ENCODE assay signal across 8 mouse cellular contexts in genomic region chr5:108485239-108485638, GRCm38 (mm10). TPM values are rescaled to one million over a fixed set of nuclear protein-coding genes. Genes with fewer than 3 reads are reported as not detected.
DNase-seq lines count a peak whose midpoint lies in the region; ATAC-seq and TF ChIP-seq lines count a peak whose summit lies in the region.

No protein-coding gene starts in this region.

- ATAC-seq in lung, embryonic 14.5 days (ENCODE audit: insufficient read depth): no peak
- no peak for ATAC-seq in stomach, postnatal 0 days (ENCODE audit: low FRiP score, low TSS enrichment)

- H3K27me3 ChIP-seq in thymus, adult 2 months (ENCODE audit: control insufficient read depth, insufficient read depth, low read length): no peaks in the 10 kb centered on the region
- no peaks in the 10 kb centered on the region for H3K27me3 ChIP-seq in lung, embryonic 14.5 days (ENCODE audit: insufficient read depth, low read length)
- no peaks in the 10 kb centered on the region for H3K27me3 ChIP-seq in stomach, postnatal 0 days (ENCODE audit: control insufficient read depth, insufficient read depth, low read length)

- peak; percentile 61 for TF ChIP-seq CTCF in gastrocnemius, adult 2 months (IDR thresholded peaks at IDR 0.05)
- TF ChIP-seq CTCF in thymus, adult 2 months (IDR thresholded peaks at IDR 0.05; ENCODE audit: borderline replicate concordance, control insufficient read depth, extremely low read depth, insufficient read depth, low read length, poor library complexity): no peak
- peak; percentile 74 for TF ChIP-seq CTCF in lung, embryonic 14.5 days (IDR thresholded peaks at IDR 0.05; ENCODE audit: low read depth)
- peak; percentile 76 for TF ChIP-seq CTCF in stomach, postnatal 0 days (IDR thresholded peaks at IDR 0.05; ENCODE audit: low read depth)

- H3K9me3 ChIP-seq in lung, embryonic 14.5 days (ENCODE audit: low read depth, low read length): no peaks in the 10 kb centered on the region
- H3K9me3 ChIP-seq in stomach, postnatal 0 days (ENCODE audit: control insufficient read depth, low read length): no peaks in the 10 kb centered on the region

- H3K9ac ChIP-seq in lung, embryonic 14.5 days: no peak overlapping the region
- no peak overlapping the region for H3K9ac ChIP-seq in stomach, postnatal 0 days (ENCODE audit: low read length)

- intact Hi-C loops in gastrocnemius, adult 2 months (cut with DNase I): no loop called here

- no peak overlapping the region for H3K4me2 ChIP-seq in lung, embryonic 14.5 days
- H3K4me2 ChIP-seq in stomach, postnatal 0 days (replicated peaks; ENCODE audit: low read depth): no peak overlapping the region

- H3K27ac ChIP-seq in gastrocnemius, adult 2 months: no peak overlapping the region
- no peak overlapping the region for H3K27ac ChIP-seq in thymus, adult 2 months (ENCODE audit: control insufficient read depth, insufficient read depth, low read length)
- H3K27ac ChIP-seq in lung, embryonic 14.5 days (ENCODE audit: low read depth): no peak overlapping the region
- H3K27ac ChIP-seq in stomach, postnatal 0 days (replicated peaks): no peak overlapping the region

- WGBS in thymus, adult 2 months: 100% methylated on average over 2 of the region's 2 CpGs
- whole genome bisulfite sequencing in lung, embryonic 14.5 days: 91% methylated on average over 2 of the region's 2 CpGs
- WGBS in stomach, postnatal 0 days: 88% methylated on average over 2 of the region's 2 CpGs

- DNase-seq in gastrocnemius, adult 2 months: no peak
- DNase-seq in gastrocnemius, adult 8-10 months (ENCODE audit: low spot score in 2 of 2): no peak
- peak; percentile 47 for DNase-seq in thymus, adult 2 months
- no peak for DNase-seq in thymus, adult 18-20 months
- DNase-seq in embryo, embryonic 10.5 days (ENCODE audit: low spot score): peak; percentile 51
- peak; percentile 47 for DNase-seq in lung, embryonic 14.5 days
- peak; percentile 56 for DNase-seq in stomach, postnatal 0 days (ENCODE audit: low spot score)
- DNase-seq in ovary, postnatal 36 days (ENCODE audit: low spot score): no peak

- H3K36me3 ChIP-seq in thymus, adult 2 months (ENCODE audit: control insufficient read depth, insufficient read depth, low read length): peaks cover 42% of the 10 kb centered on the region
- peaks cover 60% of the 10 kb centered on the region for H3K36me3 ChIP-seq in lung, embryonic 14.5 days (ENCODE audit: insufficient read depth)
- H3K36me3 ChIP-seq in stomach, postnatal 0 days (ENCODE audit: control insufficient read depth, insufficient read depth, low read length): peaks cover 10% of the 10 kb centered on the region; the same call in 1 of the 2 replicates

- TF ChIP-seq POLR2A in thymus, adult 2 months (IDR thresholded peaks at IDR 0.05; ENCODE audit: control insufficient read depth, extremely low read depth, insufficient read depth, low read length, poor library complexity): no peak

- H3K4me1 ChIP-seq in thymus, adult 2 months (replicated peaks; ENCODE audit: control insufficient read depth, insufficient read depth, low read length): no peaks in the 10 kb centered on the region
- no peaks in the 10 kb centered on the region for H3K4me1 ChIP-seq in lung, embryonic 14.5 days (ENCODE audit: insufficient read depth)
- H3K4me1 ChIP-seq in stomach, postnatal 0 days (replicated peaks; ENCODE audit: control insufficient read depth, insufficient read depth): no peaks in the 10 kb centered on the region

- no peak for TF ChIP-seq EP300 in stomach, postnatal 0 days (optimal IDR thresholded peaks at IDR 0.05)

- no peak overlapping the region for H3K4me3 ChIP-seq in gastrocnemius, adult 2 months
- no peak overlapping the region for H3K4me3 ChIP-seq in thymus, adult 2 months (ENCODE audit: control insufficient read depth, insufficient read depth, low read length)
- H3K4me3 ChIP-seq in lung, embryonic 14.5 days (ENCODE audit: low read depth, low read length): no peak overlapping the region
- no peak overlapping the region for H3K4me3 ChIP-seq in stomach, postnatal 0 days (ENCODE audit: low read depth, low read length)

RNA-seq across cellular contexts. Expression of gene Pcgf3, which starts 24.2 kb away (rescaled TPM):
- 10 to 100 TPM; 34.3 to 42.6 TPM for total RNA-seq in gastrocnemius, adult 2 months (2021)
- total RNA-seq in gastrocnemius, adult 8-10 months (2022): 10 to 100 TPM; 28.4 to 38.8 (median 33.3) TPM
- 17.1 and 19.8 TPM in 2 replicates for polyA plus RNA-seq in thymus, adult 2 months (2012; rRNA removed)
- 19.5 and 26.5 TPM in 2 replicates for polyA plus RNA-seq in lung, embryonic 14.5 days (2014; fragmentation: Nextera tagmentation; extraction: Ambion mirVana)
- polyA plus RNA-seq in stomach, postnatal 0 days (2015; fragmentation: Nextera tagmentation; extraction: Ambion mirVana): 10.0 and 11.3 TPM in 2 replicates

RNA-seq across cellular contexts. Expression of gene Mfsd7a, which starts 36.5 kb away (rescaled TPM):
- 1 to 10 TPM in 1 of 2 experiments, under 1 TPM in 1; 0.92 to 1.3 TPM for total RNA-seq in gastrocnemius, adult 2 months (2021)
- 1 to 10 TPM; 1.6 to 2.3 (median 1.8) TPM for total RNA-seq in gastrocnemius, adult 8-10 months (2022)
- polyA plus RNA-seq in thymus, adult 2 months (2012; rRNA removed): 2.4 and 3.8 TPM in 2 replicates
- 0.16 TPM in 1 of 2 replicates, not detected in the other for polyA plus RNA-seq in lung, embryonic 14.5 days (2014; fragmentation: Nextera tagmentation; extraction: Ambion mirVana)
- polyA plus RNA-seq in stomach, postnatal 0 days (2015; fragmentation: Nextera tagmentation; extraction: Ambion mirVana): 1.1 and 1.2 TPM in 2 replicates

RNA-seq across cellular contexts. Expression of gene Atp5k, which starts 51.0 kb away (rescaled TPM):
- total RNA-seq in gastrocnemius, adult 2 months (2021): 100 to 1,000 TPM; 595 to 950 TPM
- total RNA-seq in gastrocnemius, adult 8-10 months (2022): 100 to 1,000 TPM; 265 to 675 (median 469) TPM
- polyA plus RNA-seq in thymus, adult 2 months (2012; rRNA removed): 35.6 and 46.8 TPM in 2 replicates
- 400 and 416 TPM in 2 replicates for polyA plus RNA-seq in lung, embryonic 14.5 days (2014; fragmentation: Nextera tagmentation; extraction: Ambion mirVana)
- 507 and 641 TPM in 2 replicates for polyA plus RNA-seq in stomach, postnatal 0 days (2015; fragmentation: Nextera tagmentation; extraction: Ambion mirVana)

Comparison
In these comparisons a context has a peak if more than half of its experiments do, and no peak if none do; other contexts are left out.
1. DNase-seq: peak in thymus, adult 2 months (single experiment), embryo, embryonic 10.5 days (single experiment), lung, embryonic 14.5 days (single experiment) and stomach, postnatal 0 days (single experiment); none in gastrocnemius, adult 2 months (single experiment), gastrocnemius, adult 8-10 months (0 of 2), thymus, adult 18-20 months (0 of 2) and ovary, postnatal 36 days (single experiment).